Mouse (Mus musculus) cerebellum, postnatal 36 days (tissue): Measurements from ENCODE around the gene Daxx.
"Not testable (repeated sequence)": the region's sequence is repeated elsewhere in the genome, so short reads cannot be mapped to it uniquely, and the experiment has no call there.

Source experiments
- DNase-seq, 2 experiments: peaks; one replicate each; pipeline ENCODE4 v3.0.0; 2021 to 2022; ENCODE audit warnings: mixed read lengths in 2 of 2

The Daxx gene

GRCm38 (mm10) chr17:33903911-33904651, 5.1 kb upstream of the Daxx start:
- not testable (repeated sequence) for DNase-seq

GRCm38 (mm10) chr17:33904835-33905234, 4.4 kb upstream of the Daxx start, which contains the start of gene Platr17:
Gene Platr17, plus strand, starts transcription at chr17:33905135.
- DNase-seq = not testable (repeated sequence)

DNA sequence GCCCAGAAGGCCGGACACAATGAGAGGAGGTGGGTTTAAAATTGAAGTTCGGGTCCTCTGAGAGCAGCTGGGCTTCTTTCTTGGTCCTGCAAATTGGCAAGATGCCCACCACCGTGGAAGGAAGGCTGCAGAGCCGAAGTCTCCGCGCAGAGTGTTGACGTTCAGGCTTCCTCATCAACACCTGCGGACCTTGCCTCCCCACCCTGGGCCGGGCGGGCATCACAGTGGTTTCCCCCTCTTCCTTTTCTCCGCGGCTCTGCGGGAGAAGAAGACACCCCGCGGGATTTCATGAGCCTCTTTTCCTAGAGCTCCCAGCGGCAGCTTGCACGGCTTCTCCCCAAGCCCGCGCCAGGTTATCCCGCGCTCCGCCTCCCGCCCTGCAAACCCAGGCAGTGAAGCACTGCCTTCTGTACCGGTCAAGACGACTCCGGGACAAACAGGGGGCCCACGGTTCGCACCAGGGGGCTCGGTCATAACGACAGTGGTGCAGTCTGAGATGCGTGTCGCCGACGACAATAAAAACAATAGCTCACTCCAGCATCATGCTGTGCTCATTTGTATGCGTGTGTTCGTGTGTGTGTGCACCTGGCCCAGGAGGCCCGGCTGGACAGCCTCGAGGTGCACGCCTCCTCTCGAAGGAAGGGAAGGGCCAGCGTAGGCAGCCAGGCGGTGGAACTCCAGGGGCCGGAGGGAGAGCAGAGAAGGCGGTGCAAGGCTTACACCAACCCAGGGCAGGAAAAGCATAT, 710 bp upstream of the Daxx start:
- peak; percentile 63 to 64 for DNase-seq

DNA sequence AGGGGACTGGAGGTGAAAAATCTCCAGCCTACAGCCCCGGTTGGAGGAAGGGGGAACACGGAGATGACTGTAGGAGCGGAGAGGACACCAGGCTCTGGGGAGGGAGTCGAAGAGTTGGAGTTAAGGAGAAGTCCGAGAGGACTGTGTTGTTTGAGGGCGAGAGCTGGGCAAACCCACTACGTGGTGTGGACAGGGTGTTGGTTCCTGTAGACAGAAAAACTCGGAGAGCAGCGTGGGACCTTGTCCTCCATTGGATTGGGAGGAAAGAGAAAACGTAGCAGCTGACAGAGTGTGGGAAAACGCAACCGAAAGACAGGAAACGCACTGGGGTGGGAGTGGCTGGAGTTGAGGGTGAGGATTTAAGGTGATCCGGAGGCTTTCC, 646 bp downstream of the Daxx start:
- no peak for DNase-seq

DNA sequence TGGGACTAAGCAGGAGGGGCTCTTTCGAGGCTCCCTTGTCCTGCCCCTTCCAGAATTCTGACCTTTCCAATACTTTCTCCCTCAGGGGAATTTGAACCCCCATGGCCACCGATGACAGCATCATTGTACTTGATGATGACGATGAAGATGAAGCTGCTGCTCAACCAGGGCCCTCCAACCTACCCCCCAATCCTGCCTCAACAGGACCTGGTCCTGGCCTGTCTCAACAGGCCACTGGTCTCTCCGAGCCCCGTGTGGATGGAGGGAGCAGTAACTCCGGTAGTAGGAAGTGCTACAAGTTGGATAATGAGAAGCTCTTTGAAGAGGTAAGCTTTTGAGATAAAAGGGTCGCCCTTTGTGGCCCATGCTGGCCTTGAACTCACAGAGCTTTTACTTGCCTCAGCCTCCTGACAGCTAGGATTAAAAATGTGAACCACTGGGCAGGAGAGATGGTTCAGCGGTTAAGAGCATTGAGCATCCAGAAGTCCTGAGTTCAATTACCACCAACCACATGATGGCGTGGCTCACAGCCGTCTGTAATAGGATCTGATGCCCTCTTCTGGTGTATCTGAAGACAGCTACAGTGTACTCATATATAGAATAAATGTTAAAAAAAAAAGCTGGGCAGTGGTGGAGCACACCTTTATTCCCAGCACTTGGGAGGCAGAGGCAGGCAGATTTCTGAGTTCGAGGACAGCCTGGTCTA, 1.3 kb downstream of the Daxx start:
- no peak for DNase-seq

DNA sequence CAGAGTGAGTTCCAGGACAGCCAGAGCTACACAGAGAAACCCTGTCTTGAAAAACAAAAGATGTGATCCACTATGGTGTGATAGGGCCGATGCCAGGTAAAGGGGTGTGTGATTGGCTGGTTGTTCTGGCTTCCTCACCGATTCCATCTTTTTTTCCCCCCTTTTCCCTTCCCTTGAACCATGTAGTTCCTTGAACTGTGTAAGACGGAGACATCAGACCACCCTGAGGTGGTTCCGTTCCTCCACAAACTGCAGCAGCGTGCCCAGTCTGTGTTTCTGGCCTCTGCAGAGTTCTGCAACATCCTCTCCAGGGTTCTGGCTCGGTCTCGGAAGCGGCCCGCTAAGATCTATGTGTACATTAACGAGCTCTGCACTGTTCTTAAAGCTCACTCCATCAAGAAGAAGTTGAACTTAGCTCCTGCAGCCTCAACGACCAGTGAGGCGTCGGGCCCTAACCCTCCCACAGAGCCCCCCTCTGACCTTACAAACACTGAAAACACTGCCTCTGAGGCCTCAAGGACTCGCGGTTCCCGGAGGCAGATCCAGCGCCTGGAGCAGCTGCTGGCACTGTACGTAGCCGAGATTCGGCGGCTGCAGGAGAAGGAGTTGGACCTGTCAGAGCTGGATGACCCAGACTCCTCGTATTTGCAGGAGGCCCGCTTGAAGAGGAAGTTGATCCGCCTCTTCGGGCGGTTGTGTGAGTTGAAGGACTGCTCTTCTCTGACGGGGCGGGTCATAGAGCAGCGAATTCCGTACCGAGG, 2.0 kb downstream of the Daxx start:
- DNase-seq = no peak

DNA sequence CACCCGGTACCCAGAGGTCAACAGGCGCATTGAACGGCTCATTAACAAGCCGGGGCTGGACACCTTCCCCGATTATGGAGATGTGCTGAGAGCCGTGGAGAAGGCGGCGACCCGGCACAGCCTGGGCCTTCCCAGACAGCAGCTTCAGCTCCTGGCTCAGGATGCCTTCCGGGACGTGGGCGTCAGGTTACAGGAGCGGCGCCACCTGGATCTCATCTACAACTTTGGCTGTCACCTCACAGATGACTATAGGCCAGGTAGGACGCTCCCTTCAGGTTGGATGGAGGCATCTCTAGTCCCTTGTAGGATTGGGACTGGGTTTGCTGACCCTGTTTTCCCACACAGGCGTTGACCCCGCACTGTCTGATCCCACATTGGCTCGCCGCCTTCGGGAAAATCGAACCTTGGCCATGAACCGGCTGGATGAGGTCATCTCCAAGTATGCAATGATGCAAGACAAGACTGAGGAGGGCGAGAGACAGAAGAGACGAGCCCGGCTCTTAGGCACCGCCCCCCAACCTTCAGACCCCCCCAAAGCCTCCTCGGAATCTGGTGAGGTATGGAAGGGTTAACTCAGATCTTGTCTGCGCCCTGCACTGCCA, 2.7 kb downstream of the Daxx start:
- DNase-seq = no peak

GRCm38 (mm10) chr17:33913264-33913663, 4.0 kb downstream of the Daxx start:
- no peak for DNase-seq

- DNase-seq = no peak
These were observed 4.7 kb downstream of the Daxx start for GRCm38 (mm10) chr17:33913905-33914304.

GRCm38 (mm10) chr17:33914969-33915391, 5.8 kb downstream of the Daxx start:
- DNase-seq = no peak

- DNase-seq = peak; percentile 96 to 99
These were observed 6.5 kb downstream of the Daxx start, which contains the start of the genes Tapbp and Zbtb22 for GRCm38 (mm10) chr17:33915671-33916250. Gene Tapbp, plus strand, starts transcription at chr17:33915899. Gene Zbtb22, plus strand, starts transcription at chr17:33915904.

DNA sequence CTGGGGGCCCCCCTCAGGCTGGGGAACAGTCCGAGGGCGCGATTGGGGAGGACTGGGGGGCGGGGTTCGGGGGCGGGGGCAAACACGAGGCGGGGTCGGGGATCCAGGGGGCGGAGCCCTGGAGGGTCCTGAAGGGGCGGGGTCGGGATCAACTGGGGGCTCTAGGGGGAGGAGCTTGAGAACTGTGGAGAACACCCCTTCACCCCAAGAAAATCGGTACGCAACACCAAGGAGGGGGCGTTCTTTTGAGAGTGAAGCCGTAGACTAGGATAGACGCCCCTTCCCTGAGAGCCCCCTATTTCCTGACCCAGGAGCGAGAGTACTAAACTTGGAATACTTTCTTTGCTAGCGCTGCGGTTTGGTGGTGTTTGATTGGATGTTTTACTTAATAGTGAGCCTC, 7.1 kb downstream of the Daxx start:
- no peak for DNase-seq

GRCm38 (mm10) chr17:33916847-33917655, 7.8 kb downstream of the Daxx start:
- DNase-seq = no peak

DNA sequence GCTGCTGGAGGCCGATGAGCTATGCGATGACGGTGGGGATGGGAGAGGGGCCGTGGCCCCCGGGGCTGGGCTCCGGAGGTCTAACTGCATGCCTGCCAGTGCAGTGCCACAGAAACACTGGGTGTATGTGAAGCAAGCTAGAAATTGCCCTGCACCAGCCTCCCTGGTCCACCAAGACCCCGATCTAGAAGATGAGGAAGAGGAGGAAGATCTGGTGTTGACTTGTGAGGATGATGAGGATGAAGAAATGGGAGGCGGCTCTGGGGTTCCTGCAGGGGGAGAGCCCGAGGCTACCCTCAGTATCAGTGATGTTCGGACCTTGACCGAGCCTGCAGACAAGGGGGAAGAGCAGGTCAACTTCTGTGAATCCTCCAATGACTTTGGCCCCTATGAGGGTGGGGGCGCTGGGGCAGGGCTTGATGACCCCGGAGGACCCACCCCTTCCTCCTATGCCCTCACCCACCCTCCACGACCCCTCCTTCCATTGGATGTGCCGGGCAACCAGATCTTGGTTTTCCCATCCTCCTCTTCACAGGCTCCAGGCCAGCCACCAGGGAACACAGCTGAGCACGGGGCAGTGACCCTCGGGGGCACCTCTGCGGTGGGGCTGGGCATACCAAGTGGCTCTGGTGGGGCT, 8.6 kb downstream of the Daxx start:
- DNase-seq = no peak

DNA sequence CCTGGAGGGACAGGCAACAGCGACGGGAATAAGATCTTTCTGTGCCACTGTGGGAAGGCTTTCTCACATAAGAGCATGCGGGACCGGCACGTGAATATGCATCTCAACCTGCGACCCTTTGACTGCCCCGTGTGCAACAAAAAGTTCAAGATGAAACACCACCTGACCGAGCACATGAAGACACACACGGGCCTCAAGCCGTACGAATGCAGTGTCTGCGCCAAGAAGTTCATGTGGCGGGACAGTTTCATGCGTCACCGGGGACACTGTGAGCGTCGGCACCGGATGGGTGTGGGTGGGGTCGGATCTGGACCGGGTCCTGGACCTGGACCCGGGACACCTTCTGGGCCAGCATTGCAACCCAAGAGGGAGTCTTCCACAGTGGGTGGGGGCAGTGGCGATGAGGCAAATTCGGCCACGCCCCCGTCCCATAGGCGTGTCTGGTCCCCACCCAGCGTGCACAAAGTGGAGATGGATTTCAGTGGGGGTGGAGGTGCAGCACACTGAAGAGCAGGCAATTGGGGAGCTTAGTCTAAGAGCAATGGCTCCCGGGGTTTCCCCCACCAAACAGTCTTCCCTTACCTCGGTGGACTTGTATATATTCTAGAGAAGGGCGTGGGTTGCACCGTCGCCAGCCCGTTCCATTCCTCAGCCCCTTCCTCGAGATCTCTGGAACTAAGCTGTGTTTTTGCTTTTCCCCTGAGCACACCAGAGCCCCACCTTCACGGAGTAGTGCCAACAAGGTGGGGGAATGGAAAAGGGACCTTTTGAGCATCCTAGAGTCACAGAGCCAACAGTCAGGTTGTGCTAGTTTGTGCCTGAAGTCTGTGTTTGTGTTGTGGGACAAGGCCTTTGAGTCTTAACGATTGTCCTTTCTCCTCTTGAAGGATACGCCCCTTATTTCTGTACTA, 9.3 kb downstream of the Daxx start:
- no peak for DNase-seq

DNA sequence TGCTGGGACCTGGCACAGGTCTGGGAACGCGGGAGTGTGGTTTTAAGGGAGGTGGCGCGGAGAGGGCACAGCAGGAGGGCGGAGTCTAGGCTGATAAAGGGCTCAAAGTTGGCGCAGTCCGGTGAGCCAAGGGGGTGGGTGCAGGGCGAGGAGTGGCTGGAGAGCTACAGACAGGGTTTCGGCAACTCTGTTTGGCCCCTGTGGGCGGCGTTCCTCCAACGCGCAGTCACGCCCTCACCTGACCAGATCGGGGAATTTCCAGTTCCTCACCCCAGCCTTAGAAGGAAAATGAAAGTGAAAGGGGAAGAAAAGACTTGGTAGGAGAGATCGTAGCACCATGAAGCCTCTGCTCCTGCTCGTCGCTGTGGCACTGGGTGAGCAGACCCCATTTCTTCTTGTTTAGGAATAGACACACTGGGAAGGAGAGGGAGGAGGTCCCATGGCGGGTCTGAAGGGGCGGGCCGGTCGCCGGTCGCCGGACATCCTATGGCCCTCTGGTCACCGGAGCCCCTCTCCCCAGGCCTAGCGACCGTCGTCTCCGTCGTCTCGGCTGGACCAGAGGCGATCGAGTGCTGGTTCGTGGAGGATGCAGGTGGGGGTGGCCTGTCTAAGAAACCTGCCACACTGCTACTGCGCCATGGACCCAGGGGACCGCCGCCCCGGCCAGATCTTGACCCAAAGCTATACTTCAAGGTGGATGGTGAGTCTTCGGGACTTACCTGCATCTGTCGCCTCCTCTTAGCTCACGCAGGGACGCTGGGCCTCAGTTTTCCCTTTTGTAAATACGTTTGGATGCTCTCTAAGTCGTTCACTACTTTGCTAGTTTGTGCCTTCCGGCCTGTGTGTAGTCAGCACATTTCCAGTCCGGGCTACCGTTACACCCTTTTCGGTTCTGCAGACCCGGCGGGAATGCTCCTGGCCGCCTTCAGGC, 10.4 kb downstream of the Daxx start:
- peak; percentile 55 to 64 for DNase-seq

GRCm38 (mm10) chr17:33920282-33921097, 11.3 kb downstream of the Daxx start:
- DNase-seq = peak; percentile 88 to 92
